Mouse (Mus musculus) kidney, adult 11 months (tissue): ENCODE results near the gene Cfap65.

ENCODE experiments used
- DNase-seq: peaks from one replicate; pipeline ENCODE4 v3.0.0; 2022

Gene Cfap65

DNA sequence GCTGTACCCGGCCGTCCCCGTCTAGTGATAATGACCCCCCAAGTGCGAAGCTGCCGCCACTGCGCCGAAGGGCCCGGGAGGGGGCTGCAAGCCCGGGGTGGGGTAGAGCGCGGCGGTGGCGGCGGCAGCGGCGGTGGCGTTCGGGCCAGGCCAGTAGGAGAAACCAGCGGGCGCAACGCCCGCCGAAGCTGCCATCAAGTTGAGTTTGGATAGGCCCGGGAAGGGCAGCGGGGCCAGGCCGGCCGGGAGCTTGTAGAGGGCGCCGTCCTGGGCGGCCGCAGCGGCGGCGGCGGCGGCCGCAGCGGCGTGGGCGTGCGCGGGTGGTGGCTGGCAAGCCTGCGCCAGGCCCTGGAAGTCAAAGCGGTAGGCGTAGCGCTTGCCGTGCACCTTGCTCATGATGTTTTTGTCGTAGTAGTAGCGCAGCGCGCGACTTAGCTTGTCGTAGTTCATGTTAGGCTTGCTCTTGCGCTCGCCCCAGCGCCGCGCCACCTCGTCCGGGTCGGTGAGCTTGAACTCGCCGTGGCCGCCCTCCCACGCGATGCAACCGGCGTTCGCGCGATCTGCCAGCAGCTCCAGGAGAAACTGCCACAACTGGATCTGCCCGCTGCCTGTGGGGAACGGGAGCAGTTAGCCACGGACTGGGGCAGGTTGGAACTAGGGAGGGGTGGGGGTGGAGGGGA, 53.2 kb downstream of the Cfap65 start:
- no peak for DNase-seq

- peak; percentile 36 for DNase-seq
These were observed 54.5 kb downstream of the Cfap65 start for GRCm38 (mm10) chr1:74880785-74881360.

- DNase-seq = no peak
These were observed 58.2 kb downstream of the Cfap65 start for GRCm38 (mm10) chr1:74877199-74877598.

- no peak for DNase-seq
These were observed 63.2 kb downstream of the Cfap65 start for GRCm38 (mm10) chr1:74872218-74872617.

GRCm38 (mm10) chr1:74861783-74862182, 73.6 kb downstream of the Cfap65 start:
- no peak for DNase-seq

DNA sequence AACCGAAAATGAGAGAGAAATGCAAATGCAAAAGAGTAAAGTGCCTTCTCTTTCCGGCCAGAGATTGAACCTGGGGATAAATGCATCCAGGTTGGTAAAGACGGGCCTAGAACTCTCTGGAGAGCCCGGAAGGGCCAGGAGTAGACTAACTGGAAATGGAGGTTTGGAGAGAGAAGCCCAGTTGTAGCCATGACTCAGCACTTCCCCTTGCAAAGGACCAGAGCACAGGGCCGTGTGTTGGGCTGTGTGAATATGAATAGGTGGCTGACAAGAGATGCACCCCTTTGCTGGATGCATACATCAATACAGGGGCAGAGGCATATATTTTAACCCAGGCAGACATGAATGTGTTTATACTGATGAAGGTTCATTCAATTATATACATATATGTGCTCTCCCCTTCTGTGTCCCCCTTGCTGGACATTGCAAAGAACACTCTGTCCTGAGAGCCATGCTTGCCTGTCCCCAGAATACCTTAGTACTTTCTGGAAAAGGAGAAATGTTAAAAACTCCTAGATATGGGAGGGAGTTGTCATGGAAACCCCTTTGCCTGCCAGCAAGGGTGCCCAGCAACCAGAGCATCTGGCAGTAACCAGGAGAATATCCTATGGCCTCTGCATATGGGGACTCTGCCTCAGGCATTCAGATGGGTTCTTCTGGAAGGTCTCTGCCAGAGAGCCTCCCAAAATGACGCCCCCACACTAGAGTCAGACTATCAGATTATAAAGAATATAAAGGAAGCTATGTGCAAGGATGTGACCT, 76.0 kb downstream of the Cfap65 start:
- no peak for DNase-seq

DNA sequence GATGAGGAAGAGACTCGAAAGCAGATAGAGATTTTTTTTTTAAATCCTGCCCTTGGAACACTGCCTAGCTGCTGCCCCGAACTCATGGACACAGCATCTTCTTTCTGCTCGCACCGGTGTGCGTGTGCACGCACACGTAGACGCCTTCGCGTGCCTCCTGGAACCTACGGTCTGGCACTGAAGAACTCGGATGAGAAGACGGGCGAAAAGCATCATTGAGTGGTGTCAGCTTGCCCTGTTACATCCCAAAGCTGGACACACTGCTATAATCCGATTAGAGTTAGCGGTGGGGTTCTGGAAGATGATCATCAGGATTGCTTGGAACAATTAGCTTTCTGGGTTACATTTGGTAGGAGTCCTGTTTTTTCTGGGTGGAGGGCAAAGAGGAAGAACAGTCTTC, 76.6 kb downstream of the Cfap65 start:
- no peak for DNase-seq

DNA sequence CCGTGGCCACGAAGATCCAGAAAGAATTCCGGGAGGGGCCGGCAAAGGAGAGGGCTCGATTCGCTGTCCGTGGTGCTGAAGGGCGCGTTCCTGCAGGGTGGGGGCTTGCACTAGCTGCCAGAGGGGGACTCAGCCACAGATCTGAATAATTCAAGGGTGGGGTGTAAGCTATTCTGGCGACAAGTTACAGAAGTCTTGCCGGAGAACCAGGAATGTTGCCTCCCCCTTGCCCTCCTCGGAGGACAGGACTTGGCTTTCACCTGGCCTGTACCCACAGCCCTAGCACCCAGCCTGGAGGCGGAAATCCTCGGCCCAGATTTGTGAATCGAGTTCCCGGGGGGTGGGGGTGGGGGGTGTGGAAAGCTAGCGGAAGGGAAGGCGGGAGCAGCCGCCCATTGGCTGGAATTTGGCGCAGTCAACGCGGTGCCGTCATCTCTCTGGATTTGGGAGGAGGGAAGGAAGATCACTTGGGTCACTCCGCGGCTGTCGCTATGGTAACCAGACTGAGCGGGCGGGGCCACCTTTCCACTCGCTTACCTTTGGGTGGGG, 77.2 kb downstream of the Cfap65 start:
- peak; percentile 26 for DNase-seq

- DNase-seq = no peak
These were observed 77.7 kb downstream of the Cfap65 start for GRCm38 (mm10) chr1:74857677-74858076.

DNA sequence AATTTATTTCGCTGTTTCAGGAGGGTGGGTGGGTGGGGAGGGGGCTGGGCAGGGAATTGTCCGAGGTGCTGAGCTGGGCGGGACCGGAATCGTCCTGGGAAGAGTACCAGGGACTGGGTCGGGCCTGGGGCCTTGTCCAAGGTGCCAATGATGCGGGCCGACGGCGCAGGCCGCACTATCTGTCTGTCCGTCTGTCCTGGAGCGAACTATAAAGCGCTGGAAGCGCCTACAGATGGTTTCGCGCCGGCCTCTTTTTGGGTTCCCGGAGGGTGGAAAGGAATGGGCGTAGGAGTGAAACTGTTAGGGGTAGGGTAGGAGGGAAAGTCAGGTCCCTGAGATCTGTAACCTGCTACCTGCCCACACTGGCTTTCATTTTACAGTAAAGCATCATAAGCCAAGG, 78.2 kb downstream of the Cfap65 start:
- DNase-seq = no peak

- DNase-seq = no peak
These were observed 78.6 kb downstream of the Cfap65 start for GRCm38 (mm10) chr1:74856791-74857190.

- no peak for DNase-seq
These were observed 79.0 kb downstream of the Cfap65 start for GRCm38 (mm10) chr1:74856439-74856720.

DNA sequence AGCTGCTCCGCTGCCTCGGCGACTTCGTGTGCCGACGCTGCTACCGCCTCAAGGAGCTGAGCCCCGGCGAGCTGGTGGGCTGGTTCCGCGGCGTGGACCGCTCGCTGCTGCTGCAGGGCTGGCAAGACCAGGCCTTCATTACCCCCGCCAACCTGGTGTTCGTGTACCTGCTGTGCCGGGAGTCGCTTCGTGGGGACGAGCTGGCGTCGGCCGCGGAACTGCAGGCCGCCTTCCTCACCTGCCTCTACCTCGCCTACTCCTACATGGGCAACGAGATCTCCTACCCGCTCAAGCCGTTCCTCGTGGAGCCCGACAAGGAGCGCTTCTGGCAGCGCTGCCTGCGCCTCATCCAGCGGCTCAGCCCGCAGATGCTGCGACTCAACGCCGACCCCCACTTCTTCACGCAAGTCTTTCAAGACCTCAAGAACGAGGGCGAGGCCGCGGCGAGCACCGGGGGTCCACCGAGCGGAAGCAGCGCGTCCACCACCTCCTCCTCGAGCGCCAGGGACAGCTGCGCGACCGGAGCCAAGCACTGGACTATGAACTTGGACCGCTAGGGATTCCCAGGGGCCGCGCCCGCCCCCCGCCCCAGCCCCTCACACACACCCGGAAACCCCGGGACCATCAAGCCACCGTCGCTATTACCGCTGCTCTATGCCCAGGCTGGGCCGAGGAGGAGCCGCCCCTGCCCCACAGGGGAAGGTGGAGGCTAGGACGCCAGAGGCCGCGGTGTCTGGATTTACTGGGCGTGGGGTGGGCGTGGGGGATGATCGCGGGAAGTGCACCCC, 79.6 kb downstream of the Cfap65 start:
- no peak for DNase-seq

DNA sequence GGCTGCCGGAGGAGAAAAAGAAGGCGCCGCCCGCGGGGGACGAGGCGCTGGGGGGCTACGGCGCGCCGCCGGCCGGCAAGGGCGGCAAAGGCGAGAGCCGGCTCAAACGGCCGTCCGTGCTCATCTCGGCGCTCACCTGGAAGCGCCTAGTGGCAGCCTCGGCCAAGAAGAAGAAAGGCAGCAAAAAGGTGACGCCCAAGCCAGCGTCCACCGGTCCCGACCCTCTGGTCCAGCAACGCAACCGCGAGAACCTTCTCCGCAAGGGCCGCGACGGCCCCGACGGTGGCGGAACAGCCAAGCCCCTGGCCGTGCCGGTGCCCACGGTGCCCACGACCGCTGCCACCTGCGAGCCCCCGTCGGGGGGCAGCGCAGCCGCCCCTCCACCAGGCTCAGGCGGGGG, 80.2 kb downstream of the Cfap65 start:
- DNase-seq = no peak

DNA sequence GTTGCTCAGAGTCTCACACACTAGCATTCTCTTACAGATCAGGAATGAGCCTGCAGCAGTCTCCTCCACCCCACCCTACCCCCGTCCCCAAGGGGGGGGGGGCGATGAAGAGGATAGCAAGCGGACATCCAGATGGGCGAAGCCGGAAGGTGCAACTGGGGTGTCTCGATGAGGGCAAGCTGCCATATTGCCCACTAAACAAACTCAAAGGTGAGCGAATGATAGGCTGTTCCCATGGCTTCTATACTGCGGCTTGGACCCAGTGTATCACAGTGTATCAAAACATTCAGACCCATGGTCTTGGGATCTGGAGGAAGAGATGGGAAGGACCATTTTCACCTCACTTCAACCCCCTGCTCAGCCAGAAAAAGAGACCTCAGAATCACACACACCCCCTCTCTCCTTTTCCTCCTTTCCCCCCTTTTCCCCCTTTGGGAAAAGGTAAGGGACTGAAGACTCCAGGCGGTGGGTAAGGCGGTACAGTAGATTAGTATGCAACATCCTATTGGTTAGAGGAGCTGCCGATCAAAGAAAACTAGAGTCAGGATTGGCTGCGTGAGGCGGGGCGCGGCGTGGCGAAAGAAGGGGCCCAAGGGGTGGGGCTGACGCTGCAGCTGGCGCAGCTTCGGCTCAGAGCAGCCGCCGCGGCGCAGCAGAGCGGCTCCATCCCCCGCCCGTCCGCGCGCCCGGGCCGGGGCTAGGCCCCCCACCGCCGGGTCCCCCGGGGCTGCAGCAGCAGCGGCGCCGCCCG, 80.9 kb downstream of the Cfap65 start, which contains the start of gene Cdk5r2:
Gene Cdk5r2 (plus strand): TSS at position 629 of the 751 bp plus-strand sequence.
- DNase-seq = peak; percentile 81
